Mouse (Mus musculus) liver, adult 2 months (tissue): ENCODE measurements around the gene Spred2.

Source experiments
- CTCF ChIP-seq: fragments of 200-500 bp; IDR thresholded peaks from 2 replicates; pipeline ENCODE4 v1.5.1; 2011; ENCODE audit warnings: low read depth, low read length, control low read depth
- POLR2A ChIP-seq: fragments of 200-500 bp; IDR thresholded peaks from 2 replicates; pipeline ENCODE4 v1.6.1; 2011; ENCODE audit warnings: low read length, control low read depth; ENCODE audit not compliant: insufficient read depth; ENCODE audit errors: extremely low read depth

GRCm38 (mm10) chr11:19959897-19960296 lies 35.7 kb downstream of the Spred2 start:
- TF ChIP-seq POLR2A (no peak), CTCF (no peak)
